Mouse (Mus musculus) cerebellum, adult 2 months (tissue): ENCODE measurements around the gene Pkp1. TPM values are rescaled to one million over a fixed set of nuclear protein-coding genes. Genes with fewer than 3 reads are reported as not detected.

Experiments
- DNase-seq, 2 experiments: peaks; one replicate each; pipeline ENCODE4 v3.0.0; 2021
- H3K27ac ChIP-seq: fragments of 200-500 bp; 2 replicates; pipeline ENCODE4 v1.5.1; 2012; ENCODE audit warnings: low read length, control low read depth, inconsistent platforms; ENCODE audit not compliant: insufficient read depth
- H3K27me3 ChIP-seq: fragments of 200-500 bp; 2 replicates; pipeline ENCODE4 v1.6.1; 2012; ENCODE audit warnings: inconsistent platforms, mild to moderate bottlenecking, low read length, moderate library complexity; ENCODE audit not compliant: control insufficient read depth, insufficient read depth
- H3K4me1 ChIP-seq: fragments of 200-500 bp; 2 replicates; pipeline ENCODE4 v1.6.1; 2011; ENCODE audit warnings: low read length; ENCODE audit not compliant: control insufficient read depth, insufficient read depth
- H3K4me3 ChIP-seq: fragments of 200-500 bp; replicated peaks from 2 replicates; pipeline ENCODE3; 2011; ENCODE audit warnings: mild to moderate bottlenecking, low read depth, low read length, control low read depth; ENCODE audit not compliant: insufficient read depth
- CTCF ChIP-seq: fragments of 200-500 bp; IDR thresholded peaks from 2 replicates; pipeline ENCODE4 v1.5.1; 2011; ENCODE audit warnings: low read depth, mild to moderate bottlenecking, control low read depth, low read length, moderate library complexity, borderline replicate concordance; ENCODE audit not compliant: insufficient read depth
- POLR2A ChIP-seq: fragments of 200-500 bp; IDR thresholded peaks from 2 replicates; pipeline ENCODE4 v1.6.1; 2011; ENCODE audit warnings: low read length, control low read depth, borderline replicate concordance; ENCODE audit not compliant: insufficient read depth
- WGBS: fragments of 180-500 bp; shearing (Covaris S2); methylation state at CpG from one replicate; pipeline ENCODE4 v1.1.7; 2018; 5-methylcytosine and 5-hydroxymethylcytosine counted together
- polyA plus RNA-seq: library from polyadenylated mRNA; depleted of rRNA; stranded (reverse); fragments of >200 nt; gene quantifications from 2 replicates; pipeline ENCODE4 v1.2.3, GENCODE M21; 2012

Pkp1 gene
- polyA plus RNA-seq, 1 experiment = 0.07 TPM

- Histone ChIP-seq H3K27me3 (no peaks in the 10 kb centered on the region), H3K4me1 (peaks cover 26% of the 10 kb centered on the region), H3K4me3 (no peak overlapping the region), H3K27ac (no peak overlapping the region)
- peak in 1 of 2 experiments; percentile 14 for DNase-seq
- TF ChIP-seq POLR2A (no peak), CTCF (no peak)
- WGBS = 40% methylated on average over 5 of the region's 5 CpGs
Observed at GRCm38 (mm10) chr1:135925848-135926247, 6.8 kb upstream of the Pkp1 start.

GRCm38 (mm10) chr1:135924377-135924994 is 5.5 kb upstream of the Pkp1 start:
- peak; percentile 62 to 79 for DNase-seq
- TF ChIP-seq CTCF (no peak), POLR2A (no peak)
- Histone ChIP-seq H3K4me1 (peaks cover 26% of the 10 kb centered on the region), H3K27ac (no peak overlapping the region), H3K4me3 (no peak overlapping the region), H3K27me3 (no peaks in the 10 kb centered on the region)
- 20% methylated on average over 5 of the region's 5 CpGs for WGBS

DNA sequence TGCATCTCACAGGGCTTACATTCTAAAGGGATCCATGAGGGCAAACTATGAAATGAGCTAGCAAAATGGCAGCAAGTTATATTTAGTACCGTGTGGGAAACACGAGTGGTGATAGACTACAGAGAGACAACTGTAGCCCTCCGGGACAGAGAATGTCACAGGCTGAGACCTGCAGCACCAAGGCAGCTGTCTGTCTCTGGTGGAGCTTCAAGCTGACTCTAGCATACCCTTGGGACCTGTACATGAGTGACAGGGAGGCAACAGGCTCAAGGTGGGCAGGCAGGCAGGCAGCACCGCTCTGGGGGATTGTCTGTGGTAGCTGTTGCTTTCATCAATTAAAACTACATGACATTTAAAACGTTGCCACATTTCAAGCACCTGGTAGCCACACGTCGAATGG is 4.2 kb upstream of the Pkp1 start:
- no peak for DNase-seq
- WGBS = 91% methylated on average over 7 of the region's 7 CpGs
- no peak for TF ChIP-seq CTCF
- no peak for TF ChIP-seq POLR2A
- Histone ChIP-seq H3K27ac (no peak overlapping the region), H3K27me3 (no peaks in the 10 kb centered on the region), H3K4me3 (no peak overlapping the region), H3K4me1 (peaks cover 26% of the 10 kb centered on the region)

- Histone ChIP-seq H3K4me3 (no peak overlapping the region), H3K4me1 (peaks cover 3% of the 10 kb centered on the region; the same call in 1 of the 2 replicates), H3K27me3 (no peaks in the 10 kb centered on the region), H3K27ac (no peak overlapping the region)
- TF ChIP-seq POLR2A = no peak
- no peak for TF ChIP-seq CTCF
- no peak for DNase-seq
- 67% methylated on average over 5 of the region's 5 CpGs for WGBS
Observed at GRCm38 (mm10) chr1:135917206-135917605, 1.8 kb downstream of the Pkp1 start.

GRCm38 (mm10) chr1:135916486-135917058 is 2.4 kb downstream of the Pkp1 start:
- Histone ChIP-seq H3K27ac (no peak overlapping the region), H3K4me1 (peaks cover 3% of the 10 kb centered on the region; the same call in 1 of the 2 replicates), H3K4me3 (no peak overlapping the region), H3K27me3 (no peaks in the 10 kb centered on the region)
- WGBS = 24% methylated on average over 5 of the region's 5 CpGs
- no peak for TF ChIP-seq POLR2A
- TF ChIP-seq CTCF = no peak
- DNase-seq = peak in 1 of 2 experiments; percentile 39

DNA sequence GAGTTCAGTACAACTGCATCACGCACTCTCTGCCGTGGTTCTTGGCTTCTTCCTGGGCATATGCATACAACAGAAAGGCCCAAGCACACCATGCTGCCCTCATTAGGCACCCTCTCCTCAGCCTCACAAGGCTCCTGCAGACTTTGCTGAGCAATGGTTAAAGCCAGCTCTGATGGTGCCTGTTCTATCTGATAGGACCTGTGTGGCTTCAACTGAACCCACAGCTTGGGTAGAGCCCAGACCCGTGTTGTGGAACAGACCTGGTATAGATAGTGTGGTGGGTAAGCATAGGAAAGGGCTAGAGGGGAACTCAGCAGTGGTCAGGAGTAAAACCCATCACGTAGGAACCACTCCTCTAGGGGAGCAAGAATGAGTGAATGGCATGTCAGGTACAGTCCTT is 5.3 kb downstream of the Pkp1 start:
- 82% methylated on average over 4 of the region's 4 CpGs for WGBS
- no peak overlapping the region for H3K27ac ChIP-seq

DNA sequence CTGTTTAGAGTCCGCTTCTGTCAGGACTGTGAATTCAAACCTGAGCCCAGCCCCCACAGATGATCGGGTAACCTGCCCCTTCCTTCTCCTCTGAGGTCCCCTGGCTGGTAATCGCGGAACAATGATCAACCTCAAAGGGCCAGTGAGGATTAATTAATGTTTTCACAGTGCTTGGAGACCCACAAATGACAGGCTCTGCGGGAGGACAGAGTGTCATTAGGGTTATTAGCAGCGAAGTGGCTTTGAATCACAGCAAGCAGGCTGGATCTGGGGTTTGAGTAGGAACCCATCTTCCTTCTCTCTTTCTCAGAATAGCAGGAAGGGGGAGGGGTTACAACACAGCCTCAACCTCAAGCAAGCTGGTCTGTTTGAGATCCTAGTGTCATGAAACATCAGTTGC is 9.6 kb downstream of the Pkp1 start:
- no peak for DNase-seq
- no peaks in the 10 kb centered on the region for H3K4me1 ChIP-seq
- WGBS = 40% methylated on average over 6 of the region's 6 CpGs

More for the DNA sequence above, 5.3 kb downstream of the Pkp1 start:
- no peak for DNase-seq
- Histone ChIP-seq H3K27me3 (no peaks in the 10 kb centered on the region), H3K4me3 (no peak overlapping the region), H3K4me1 (0 out of 2 replicates have a peak, but pooled peaks cover 3% of the 10 kb centered on the region)
- TF ChIP-seq CTCF = no peak
- no peak for TF ChIP-seq POLR2A

DNA sequence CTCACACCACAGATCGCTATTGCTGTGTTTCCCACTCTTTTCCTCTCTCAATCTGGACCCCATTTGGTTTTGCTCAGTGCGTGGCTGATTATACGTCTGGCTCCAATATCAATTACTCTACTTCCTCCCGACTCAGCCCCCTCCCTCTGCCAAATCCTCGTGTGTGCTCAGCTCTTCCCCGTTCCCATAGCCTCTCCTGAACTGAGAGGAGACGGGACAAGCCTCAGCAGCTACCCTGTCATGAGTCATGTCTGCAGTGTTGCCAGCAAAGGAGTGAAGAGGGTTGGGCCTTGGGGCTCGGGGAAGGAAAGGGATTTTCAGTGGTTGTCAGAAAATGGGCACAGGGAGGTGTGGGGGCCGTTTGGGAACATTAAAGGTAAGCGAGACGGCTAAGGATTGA is 12.3 kb downstream of the Pkp1 start:
- H3K4me3 ChIP-seq = no peak overlapping the region
- TF ChIP-seq CTCF (no peak), POLR2A (no peak)
- H3K27ac ChIP-seq = no peak overlapping the region
- 65% methylated on average over 11 of the region's 11 CpGs for WGBS
- no peaks in the 10 kb centered on the region for H3K27me3 ChIP-seq
- DNase-seq = no peak
- no peaks in the 10 kb centered on the region for H3K4me1 ChIP-seq

More for the DNA sequence above, 9.6 kb downstream of the Pkp1 start:
- Histone ChIP-seq H3K27ac (no peak overlapping the region), H3K4me3 (no peak overlapping the region), H3K27me3 (no peaks in the 10 kb centered on the region)
- TF ChIP-seq CTCF = no peak
- no peak for TF ChIP-seq POLR2A

GRCm38 (mm10) chr1:135899991-135900515 is 19.0 kb downstream of the Pkp1 start:
- no peak for DNase-seq
- Histone ChIP-seq H3K4me1 (no peaks in the 10 kb centered on the region), H3K27me3 (no peaks in the 10 kb centered on the region), H3K27ac (no peak overlapping the region), H3K4me3 (no peak overlapping the region)
- WGBS = 76% methylated on average over 7 of the region's 7 CpGs
- TF ChIP-seq POLR2A (no peak), CTCF (no peak)
